Mouse (Mus musculus) ES-Bruce4 (cell line): ENCODE results near the gene Ap1g2. TPM values are rescaled to one million over a fixed set of nuclear protein-coding genes. Genes with fewer than 3 reads are reported as not detected.
A peak's percentile ranks its signal among the peaks of the same experiment; 100 is the strongest.

ENCODE experiments used
- H3K27ac ChIP-seq: 2 replicates; pipeline ENCODE4 v1.5.1; 2012; ENCODE audit warnings: low read length, inconsistent platforms; ENCODE audit not compliant: insufficient read depth
- H3K27me3 ChIP-seq: 2 replicates; pipeline ENCODE4 v1.6.1; 2012; ENCODE audit warnings: mild to moderate bottlenecking, low read length, inconsistent platforms; ENCODE audit not compliant: control insufficient read depth, poor library complexity, insufficient read depth, severe bottlenecking
- H3K36me3 ChIP-seq: 2 replicates; pipeline ENCODE4 v1.6.1; 2012; ENCODE audit warnings: inconsistent platforms, mild to moderate bottlenecking, low read length, moderate library complexity; ENCODE audit not compliant: control insufficient read depth, poor library complexity, insufficient read depth, severe bottlenecking
- H3K4me1 ChIP-seq: one replicate; pipeline ENCODE4 v1.8.1; 2011; ENCODE audit warnings: low read length; ENCODE audit not compliant: control insufficient read depth, insufficient read depth
- H3K4me3 ChIP-seq: 2 replicates; pipeline ENCODE4 v1.5.1; 2011; ENCODE audit warnings: low read depth, mild to moderate bottlenecking, low read length
- H3K9ac ChIP-seq: 2 replicates; pipeline ENCODE4 v1.6.1; 2012; ENCODE audit warnings: low read depth, mild to moderate bottlenecking, inconsistent platforms; ENCODE audit not compliant: poor library complexity, severe bottlenecking
- H3K9me3 ChIP-seq: replicated peaks from 2 replicates; pipeline ENCODE4 v1.6.1; 2012; ENCODE audit warnings: mild to moderate bottlenecking, low read length, inconsistent platforms; ENCODE audit not compliant: control insufficient read depth, poor library complexity, insufficient read depth, severe bottlenecking
- CTCF ChIP-seq: IDR thresholded peaks from one replicate; pipeline ENCODE4 v1.8.1; 2011; ENCODE audit warnings: low read depth, low read length
- EP300 ChIP-seq: IDR thresholded peaks from 2 replicates; pipeline ENCODE4 v1.6.1; 2011; ENCODE audit warnings: low read depth, low read length; ENCODE audit not compliant: insufficient read depth
- POLR2A ChIP-seq: IDR thresholded peaks from one replicate; pipeline ENCODE4 v1.8.1; 2011; ENCODE audit warnings: low read length; ENCODE audit not compliant: insufficient read depth
- polyA plus RNA-seq: library from polyadenylated mRNA; stranded (reverse); fragments of >200 nt; gene quantifications from 2 replicates; pipeline ENCODE4 v1.2.4, GENCODE M21; 2011; ENCODE audit warnings: low read depth; ENCODE audit not compliant: missing spikeins, insufficient read depth, insufficient read length

The Ap1g2 gene
- polyA plus RNA-seq, 1 experiment, result 23.9 TPM

DNA sequence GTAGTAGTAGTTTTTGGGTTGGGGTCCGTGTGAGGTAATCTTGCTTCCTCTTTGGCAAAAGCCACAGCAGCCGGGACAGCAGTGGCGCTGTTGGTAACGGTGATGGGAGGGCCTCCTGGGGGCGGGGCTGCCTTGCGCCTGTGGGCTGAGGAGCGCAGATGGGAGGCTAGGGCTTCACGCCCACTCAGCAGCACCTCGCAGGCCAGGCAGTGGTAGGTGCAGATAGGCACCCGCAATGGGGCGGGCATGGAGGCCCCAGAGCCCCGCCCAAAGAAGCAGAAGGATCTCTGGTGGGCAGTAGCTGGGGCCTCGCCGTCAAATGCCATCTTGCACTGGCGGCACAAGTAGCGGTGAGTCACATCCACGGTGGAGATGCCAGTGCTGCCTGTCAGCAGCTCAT is 43.8 kb downstream of the Ap1g2 start:
- H3K36me3 ChIP-seq, result peaks cover 9% of the 10 kb centered on the region
- H3K9ac ChIP-seq, result no peak overlapping the region
- no peaks in the 10 kb centered on the region for H3K27me3 ChIP-seq
- no peak overlapping the region for H3K4me3 ChIP-seq
- no peaks in the 10 kb centered on the region for H3K9me3 ChIP-seq
- no peak for TF ChIP-seq EP300
- TF ChIP-seq CTCF, result no peak
- no peak for TF ChIP-seq POLR2A
- H3K4me1 ChIP-seq, result peaks cover 4% of the 10 kb centered on the region
- no peak overlapping the region for H3K27ac ChIP-seq

DNA sequence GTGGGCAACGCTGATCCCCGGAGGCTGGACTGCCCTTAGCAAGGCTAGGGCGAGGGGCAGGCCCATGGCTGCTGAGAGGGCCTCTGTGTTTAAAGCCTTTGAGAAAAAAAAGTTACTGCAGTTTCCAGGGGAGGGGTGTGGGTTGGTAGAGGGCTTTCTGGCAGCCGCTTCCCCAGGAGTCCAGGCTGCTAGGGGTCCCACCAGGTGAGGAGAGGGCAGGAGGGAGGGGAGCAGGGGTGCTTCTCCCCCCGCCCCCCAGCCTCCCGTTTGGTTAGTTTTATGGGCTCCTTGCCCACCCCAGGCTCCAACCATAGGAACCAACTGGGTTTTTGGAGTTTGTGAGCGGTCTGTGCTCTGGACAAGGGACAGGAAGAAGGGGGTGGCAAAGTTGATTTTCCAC is 44.5 kb downstream of the Ap1g2 start:
- Histone ChIP-seq H3K27me3 (no peaks in the 10 kb centered on the region), H3K9ac (no peak overlapping the region), H3K9me3 (no peaks in the 10 kb centered on the region), H3K4me3 (no peak overlapping the region), H3K27ac (no peak overlapping the region), H3K4me1 (peaks cover 4% of the 10 kb centered on the region), H3K36me3 (peaks cover 8% of the 10 kb centered on the region)
- no peak for TF ChIP-seq POLR2A
- TF ChIP-seq EP300, result no peak
- no peak for TF ChIP-seq CTCF

DNA sequence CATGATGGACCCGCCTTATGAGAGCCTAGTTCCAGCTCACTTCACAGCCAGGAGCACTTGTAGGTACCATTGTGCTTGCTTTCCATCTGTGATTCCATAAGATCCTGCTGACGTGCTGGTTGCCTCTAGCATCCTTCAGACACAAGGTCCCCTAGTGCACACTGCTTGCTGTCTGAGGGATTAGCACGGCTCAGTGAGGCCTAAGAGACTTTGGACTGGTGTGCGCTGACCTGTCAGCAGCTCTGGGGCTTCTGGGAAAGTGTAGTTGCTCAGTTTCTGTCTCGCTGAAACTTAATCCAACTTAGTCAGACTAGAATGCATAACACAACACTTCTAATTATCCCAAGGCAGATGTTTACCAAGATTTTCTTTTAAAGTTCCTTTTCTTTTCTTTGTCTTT is 46.5 kb downstream of the Ap1g2 start:
- no peaks in the 10 kb centered on the region; the same call in 1 of the 2 replicates for H3K36me3 ChIP-seq
- H3K9ac ChIP-seq, result no peak overlapping the region
- H3K9me3 ChIP-seq, result no peaks in the 10 kb centered on the region
- no peaks in the 10 kb centered on the region for H3K27me3 ChIP-seq
- no peak overlapping the region for H3K4me3 ChIP-seq
- H3K4me1 ChIP-seq, result peaks cover 4% of the 10 kb centered on the region
- H3K27ac ChIP-seq, result 0 out of 2 replicates have a peak overlapping the region, but pooled peaks have one; percentile 2
- TF ChIP-seq CTCF, result no peak

DNA sequence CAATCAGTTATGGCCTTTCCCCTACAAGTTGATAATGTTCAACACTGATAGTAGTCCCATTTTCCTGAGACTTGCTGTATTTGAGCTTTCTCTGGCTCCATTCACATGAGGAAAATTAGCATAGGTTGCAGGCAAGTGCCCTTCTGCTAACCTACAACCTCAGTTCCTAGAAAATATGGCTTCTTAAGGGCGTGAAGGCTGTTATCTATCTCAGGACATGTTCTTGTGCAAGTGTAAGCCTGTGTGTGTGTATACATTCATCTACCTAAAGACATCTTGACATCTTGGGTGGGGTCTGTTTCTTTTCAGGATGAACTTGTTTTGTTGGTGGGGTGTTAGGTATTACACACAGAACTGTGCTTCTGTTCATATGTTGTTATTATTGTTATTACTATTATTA is 47.4 kb downstream of the Ap1g2 start:
- H3K27me3 ChIP-seq, result no peaks in the 10 kb centered on the region
- TF ChIP-seq CTCF (no peak), EP300 (no peak), POLR2A (no peak)
- H3K27ac ChIP-seq, result no peak overlapping the region
- peaks cover 4% of the 10 kb centered on the region for H3K4me1 ChIP-seq
- H3K36me3 ChIP-seq, result no peaks in the 10 kb centered on the region; the same call in 1 of the 2 replicates
- H3K9ac ChIP-seq, result no peak overlapping the region
- no peak overlapping the region for H3K4me3 ChIP-seq
- no peaks in the 10 kb centered on the region for H3K9me3 ChIP-seq

DNA sequence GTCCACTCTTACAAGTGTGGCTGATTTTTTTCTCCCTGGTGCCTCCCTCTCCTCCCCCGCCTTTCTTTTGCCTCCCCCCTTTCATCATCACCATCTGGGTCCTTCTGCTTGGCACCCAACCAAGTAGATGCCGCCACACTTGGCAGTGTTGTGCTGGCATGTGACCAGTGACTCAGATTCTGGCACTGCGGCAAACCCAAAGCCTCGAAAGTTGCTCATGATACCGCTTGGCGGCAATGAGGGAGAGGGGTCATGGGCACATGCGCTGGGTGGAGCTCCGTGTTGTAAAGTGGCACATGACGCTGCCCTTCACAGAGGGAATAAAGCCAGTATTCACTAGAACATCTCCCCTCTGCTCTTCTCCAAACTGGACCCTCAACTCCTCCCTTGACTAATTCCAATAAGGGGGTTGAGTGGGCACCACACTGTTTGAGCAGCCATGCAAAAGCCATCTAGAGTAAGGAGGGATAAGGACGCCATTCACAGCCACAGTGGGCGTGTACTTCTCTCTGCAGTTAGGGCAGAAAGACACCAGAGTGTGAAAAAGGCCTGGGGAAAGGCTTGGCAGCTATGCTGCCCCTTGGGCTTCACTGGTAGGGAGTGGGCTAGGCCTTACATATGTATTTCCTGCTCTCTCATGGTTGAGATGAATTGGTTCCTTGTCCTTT is 51.1 kb downstream of the Ap1g2 start:
- Histone ChIP-seq H3K27me3 (no peaks in the 10 kb centered on the region), H3K9me3 (no peaks in the 10 kb centered on the region), H3K27ac (no peak overlapping the region), H3K4me3 (no peak overlapping the region), H3K4me1 (peaks cover 2% of the 10 kb centered on the region), H3K36me3 (no peaks in the 10 kb centered on the region), H3K9ac (no peak overlapping the region)
- TF ChIP-seq EP300 (no peak), POLR2A (no peak), CTCF (no peak)

DNA sequence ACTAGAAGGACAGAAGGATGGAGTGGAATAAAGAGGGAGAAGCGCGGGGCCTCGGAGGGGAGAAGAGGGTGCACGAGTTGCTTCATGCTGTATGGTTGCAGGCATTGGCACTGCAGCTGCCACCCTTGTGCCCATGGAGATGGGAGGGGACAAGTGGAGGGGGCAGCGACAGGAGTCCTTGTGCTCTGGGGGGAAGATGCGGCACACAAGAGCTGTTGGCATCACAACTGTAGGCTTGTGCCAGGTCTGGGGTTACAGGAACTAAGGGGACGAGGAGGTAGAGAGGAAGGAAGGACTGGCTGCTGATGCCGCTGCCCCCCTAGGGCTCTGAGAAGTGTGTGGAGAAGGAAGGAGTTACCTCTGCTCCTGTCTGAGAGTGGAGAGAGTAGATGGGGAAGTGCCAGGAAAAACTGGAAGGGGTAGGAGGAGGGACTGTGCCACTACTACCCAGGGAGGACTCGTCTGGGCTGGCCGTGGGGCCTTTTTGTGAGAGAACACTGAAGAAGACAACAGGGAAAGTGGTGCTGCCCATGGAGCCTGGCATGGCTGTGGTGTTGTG is 52.1 kb downstream of the Ap1g2 start:
- Histone ChIP-seq H3K4me1 (peaks cover 2% of the 10 kb centered on the region), H3K4me3 (no peak overlapping the region), H3K9me3 (no peaks in the 10 kb centered on the region), H3K36me3 (no peaks in the 10 kb centered on the region), H3K9ac (no peak overlapping the region), H3K27me3 (no peaks in the 10 kb centered on the region), H3K27ac (no peak overlapping the region)
- TF ChIP-seq CTCF (no peak), EP300 (no peak), POLR2A (no peak)
